Mouse (Mus musculus): ENCODE measurements at regions not wholly inside any gene's neighbourhood (a gene's known extent, or its start where the extent isn't known, plus 50 kb on each side); places are given as distances from the start of the nearest gene placed in this dataset.
"Not testable (repeated sequence)": the region's sequence is repeated elsewhere in the genome, so short reads cannot be mapped to it uniquely, and the experiment has no call there.

DNA sequence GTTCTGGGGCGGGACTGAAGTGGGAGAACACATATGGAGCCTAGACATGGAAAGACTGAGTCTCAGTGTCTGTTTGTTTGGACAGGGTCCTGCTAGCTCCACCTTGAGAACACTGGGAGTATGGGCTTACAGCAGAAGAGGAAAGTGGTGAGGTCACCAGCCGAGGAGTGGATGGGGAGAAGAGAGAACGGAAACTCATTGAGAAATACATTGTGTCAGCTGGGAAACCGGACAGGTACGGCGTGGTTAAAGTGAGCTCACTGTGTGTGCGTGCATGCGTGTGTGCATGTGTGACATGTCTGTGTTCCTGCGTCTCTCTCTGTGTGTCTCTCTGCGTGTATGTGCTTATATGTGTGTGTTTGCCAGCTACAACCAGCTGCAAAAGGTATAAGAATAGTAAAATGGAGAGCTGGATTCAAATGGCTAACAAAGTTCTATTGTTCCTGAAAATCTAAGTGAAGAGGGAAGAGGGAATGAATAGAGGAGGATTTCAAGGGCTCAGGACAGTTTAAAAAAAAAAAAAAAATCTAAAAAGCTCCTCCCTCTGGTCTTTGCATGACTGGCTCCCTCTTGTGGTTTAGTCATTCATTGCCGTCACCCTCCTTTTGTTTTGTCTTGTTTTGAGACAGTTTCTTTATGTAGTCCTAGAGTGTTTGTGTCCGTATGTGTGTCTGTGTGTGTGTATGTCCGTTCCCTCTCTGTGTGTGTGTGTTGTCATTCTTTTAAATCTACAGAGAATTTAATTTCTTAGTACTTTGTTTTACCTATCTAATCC lies 52.0 kb upstream of the Ak4 start:
- in situ Hi-C loops (cut with MseI, MboI): no loop called here

DNA sequence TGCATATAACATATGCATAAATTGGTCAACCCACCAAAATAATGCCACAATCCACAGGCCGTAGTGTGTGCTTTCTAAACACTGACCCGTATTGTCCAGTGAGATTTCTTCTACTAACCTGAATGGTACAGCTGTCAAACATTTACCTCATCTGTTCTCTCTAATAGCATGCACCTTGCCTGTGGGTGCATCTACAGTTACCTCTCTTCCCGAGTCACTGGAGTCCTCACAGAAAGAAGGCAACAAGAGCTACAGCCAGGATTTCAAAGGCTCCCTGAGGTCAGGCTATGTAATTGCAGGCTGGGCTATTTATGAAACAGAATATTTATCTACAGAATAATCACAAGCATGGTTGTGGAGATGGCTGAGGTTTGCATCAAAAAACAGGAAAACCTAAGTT lies 53.8 kb upstream of the Ak4 start:
- in situ Hi-C loops (cut with MseI, MboI): no loop called here

DNA sequence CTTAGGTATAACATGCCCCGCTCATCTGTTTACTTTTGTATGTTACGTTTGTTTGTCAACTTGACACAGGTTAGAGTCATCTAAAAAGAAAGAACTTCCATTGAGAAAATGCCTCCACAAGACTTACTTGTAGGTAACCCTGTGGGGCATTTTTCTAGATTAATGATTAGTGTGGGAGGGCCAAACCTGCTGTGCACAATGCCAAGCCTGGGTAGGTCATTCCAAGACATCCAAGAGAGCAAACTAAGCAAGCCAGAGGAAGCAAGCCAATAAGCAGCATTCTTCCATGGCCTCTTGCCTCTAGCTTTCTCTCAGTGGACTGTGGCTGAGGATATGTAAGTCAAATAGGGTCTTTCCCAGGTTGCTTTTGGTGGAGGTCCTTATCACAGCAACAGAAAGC lies 54.4 kb upstream of the Ak4 start:
- in situ Hi-C loops (cut with MseI, MboI): no loop called here

DNA sequence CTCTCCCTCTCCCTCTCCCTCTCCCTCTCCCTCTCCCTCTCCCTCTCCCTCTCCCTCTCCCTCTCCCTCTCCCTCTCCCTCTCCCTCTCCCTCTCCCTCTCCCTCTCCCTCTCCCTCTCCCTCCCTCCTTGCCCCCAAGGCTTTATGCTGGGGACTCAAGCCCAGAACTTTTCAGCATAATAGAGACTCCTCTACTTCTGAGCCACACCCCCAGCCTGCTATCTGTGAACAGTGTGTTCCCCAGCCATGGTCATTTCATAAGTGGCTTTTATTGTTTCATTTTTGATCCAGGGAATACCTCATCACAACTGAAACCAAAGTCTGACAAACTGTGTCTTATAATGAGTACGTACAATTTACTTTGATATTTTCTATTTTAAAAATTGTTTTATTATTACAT lies 55.8 kb upstream of the Ak4 start:
- in situ Hi-C loops (cut with MseI, MboI): not testable (repeated sequence)

GRCm38 (mm10) chr4:101361779-101362178 lies 57.3 kb upstream of the Ak4 start:
- in situ Hi-C loops (cut with MseI, MboI): no loop called here

GRCm38 (mm10) chr4:101360296-101360695 lies 58.8 kb upstream of the Ak4 start:
- in situ Hi-C loops (cut with MseI, MboI): no loop called here

- in situ Hi-C loops (cut with MseI, MboI): no loop called here
Observed at GRCm38 (mm10) chr4:101359119-101359518, 60.0 kb upstream of the Ak4 start.

GRCm38 (mm10) chr4:101358525-101358924 lies 60.6 kb upstream of the Ak4 start:
- in situ Hi-C loops (cut with MseI, MboI): no loop called here

DNA sequence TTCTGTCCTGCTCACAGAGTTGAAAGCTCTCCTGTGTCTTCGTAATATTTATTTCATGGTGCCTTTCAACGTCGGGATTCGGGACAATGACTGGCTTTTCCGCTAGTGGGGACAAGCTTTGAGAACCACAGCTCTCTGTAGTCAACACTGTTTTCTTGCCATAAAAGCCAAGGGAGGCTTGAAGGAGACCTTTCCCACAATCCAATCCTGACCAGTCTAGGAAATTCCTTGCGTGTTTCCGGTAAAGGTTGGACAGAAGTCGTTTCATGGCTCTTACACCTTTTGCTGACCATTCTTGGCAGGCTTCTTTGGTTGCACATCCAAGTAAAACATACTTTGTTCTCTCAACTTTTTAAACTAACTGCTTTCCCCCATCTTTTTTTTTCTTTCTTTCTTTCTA lies 61.2 kb upstream of the Ak4 start:
- in situ Hi-C loops (cut with MseI, MboI): no loop called here

DNA sequence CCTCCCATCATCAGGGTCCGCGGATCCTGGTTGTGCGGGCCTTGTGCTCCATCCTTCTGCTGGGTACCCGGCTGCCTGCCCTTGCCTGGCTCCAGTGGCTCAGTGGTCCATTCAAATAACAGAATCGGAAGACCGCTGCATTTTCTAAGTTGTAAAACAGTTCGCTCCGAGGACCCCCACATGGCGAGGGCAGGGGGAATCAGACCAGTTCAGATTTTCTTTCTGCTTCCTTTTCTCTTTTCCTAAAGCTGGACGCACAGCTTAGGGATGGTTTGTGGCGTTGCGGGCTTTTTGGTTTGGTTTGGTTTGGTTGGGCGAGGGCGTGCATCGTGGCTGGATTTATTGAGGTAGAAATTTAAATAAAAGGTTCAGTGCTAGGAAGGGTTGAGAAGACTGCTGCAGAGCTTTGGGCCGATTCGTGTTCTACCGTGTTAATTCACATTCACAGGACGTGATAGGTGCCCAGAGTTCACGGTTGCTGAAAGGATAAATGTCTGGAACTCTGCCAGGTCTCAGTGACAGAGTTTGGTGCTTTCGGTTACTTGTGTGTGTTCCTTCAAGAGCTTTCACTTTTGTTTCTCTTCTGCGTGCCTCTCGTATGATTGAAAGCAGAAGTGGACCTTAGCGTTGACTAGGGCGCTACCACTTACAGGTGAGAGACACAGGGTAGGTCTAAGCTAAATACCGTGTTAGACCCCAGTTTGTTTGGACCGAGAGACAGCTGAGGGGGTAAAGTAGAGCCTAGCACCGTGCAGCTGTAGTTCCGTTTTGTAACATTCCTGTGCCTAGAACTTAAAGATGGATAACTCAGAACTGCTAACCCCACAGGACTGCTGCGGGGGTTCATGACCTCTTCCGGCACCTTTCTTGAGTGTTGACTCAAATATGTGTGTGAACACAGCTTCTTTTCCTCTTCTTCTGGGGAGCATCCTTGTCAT lies 61.9 kb upstream of the Ak4 start:
- in situ Hi-C loops (cut with MseI, MboI): no loop called here

DNA sequence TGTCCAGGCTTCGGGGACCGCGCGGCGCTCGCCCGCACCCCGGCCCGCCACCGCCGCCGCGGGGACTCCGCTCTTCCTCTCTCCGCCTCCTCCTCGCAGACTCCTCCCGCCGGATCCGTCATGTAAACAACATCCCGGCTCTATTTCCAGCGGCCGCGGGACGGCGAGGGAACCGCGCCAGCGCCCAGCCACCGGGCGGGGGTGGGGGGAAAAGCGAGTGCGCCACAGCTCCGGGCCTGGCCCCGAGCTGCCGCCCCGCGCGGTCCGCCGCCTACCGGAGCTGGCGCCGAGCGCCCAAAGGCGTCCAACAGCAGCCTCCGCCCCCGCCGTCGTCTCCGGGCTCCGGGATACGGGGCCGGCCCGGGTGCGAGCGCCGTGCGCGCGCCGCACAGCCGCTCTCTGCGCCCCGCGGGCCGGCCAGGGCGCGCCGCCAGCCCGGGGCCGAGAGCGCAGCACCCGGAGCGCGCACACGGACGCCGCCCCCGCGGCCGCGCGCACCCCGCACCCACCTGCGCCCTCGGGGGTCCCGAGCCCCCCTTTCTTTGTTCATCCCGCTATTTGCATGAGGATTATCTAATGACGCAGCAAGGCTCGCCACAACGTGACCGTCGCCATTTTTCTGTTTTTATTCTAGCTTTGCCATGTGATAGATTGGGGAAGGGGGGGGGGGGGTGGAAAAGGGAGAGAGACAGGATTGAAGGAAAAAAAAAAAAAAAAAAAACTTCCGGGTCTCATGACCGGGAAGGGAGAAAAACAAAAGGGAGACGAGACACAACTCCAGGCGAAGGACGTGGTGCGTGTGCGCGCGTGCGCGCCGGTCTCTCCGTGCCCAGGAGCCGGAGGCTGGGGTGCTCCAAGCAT lies 62.8 kb upstream of the Ak4 start:
- in situ Hi-C loops (cut with MseI, MboI): no loop called here

DNA sequence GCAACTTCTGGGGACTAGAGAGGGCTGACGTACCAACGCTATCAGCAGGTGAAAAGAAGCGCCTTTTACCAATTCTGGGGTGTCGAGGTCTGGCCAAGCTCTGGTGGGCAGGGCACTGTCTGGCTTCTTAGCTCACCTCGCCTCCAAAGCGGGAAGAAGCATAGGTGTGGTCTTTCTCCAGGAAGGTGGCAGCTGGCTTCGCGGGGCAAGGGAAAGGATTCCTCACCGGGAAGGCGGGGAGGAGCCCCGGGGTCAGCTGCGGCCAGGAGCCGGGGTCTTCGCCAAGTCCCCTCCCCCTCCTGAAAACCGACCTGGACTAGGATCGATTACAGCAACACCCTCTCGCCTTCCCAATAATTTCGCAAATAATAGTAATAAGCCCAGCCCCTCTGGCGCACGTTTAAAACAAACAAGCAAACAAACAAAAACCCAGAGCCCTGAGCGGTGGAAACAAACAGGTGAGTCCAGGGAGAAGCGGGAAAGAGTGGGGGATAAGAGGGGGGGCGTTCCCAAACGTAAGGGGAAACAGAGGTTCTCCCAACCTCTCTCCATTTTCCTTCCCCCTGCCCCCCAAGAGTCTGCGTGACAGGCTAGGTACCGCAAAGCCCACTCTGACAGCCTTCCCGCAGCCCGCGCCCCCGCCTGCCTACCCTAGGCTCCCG lies 63.5 kb upstream of the Ak4 start:
- in situ Hi-C loops (cut with MseI, MboI): no loop called here

GRCm38 (mm10) chr4:101354951-101355350 lies 64.1 kb upstream of the Ak4 start:
- in situ Hi-C loops (cut with MseI, MboI): no loop called here

GRCm38 (mm10) chr4:101354086-101354855 lies 64.8 kb upstream of the Ak4 start:
- in situ Hi-C loops (cut with MseI, MboI): no loop called here

DNA sequence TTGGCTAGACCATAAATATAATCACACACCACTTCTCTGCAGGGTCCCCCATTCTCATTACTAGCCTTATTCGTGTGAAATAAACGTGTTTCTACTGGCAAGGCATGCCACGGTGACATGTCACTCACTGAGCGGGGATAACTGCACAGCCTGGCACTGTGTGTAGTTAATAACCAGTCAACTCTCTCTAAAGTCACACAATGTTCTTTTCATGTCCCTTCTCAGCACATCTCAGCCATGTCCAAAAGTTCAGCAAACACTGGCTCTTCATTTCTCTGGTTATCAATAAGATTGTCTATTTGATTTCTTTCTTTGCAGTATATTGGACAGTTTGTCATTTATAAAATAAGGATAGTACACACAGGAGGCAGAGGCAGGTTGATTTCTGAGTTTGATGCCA lies 66.9 kb upstream of the Ak4 start:
- in situ Hi-C loops (cut with MseI, MboI): no loop called here

DNA sequence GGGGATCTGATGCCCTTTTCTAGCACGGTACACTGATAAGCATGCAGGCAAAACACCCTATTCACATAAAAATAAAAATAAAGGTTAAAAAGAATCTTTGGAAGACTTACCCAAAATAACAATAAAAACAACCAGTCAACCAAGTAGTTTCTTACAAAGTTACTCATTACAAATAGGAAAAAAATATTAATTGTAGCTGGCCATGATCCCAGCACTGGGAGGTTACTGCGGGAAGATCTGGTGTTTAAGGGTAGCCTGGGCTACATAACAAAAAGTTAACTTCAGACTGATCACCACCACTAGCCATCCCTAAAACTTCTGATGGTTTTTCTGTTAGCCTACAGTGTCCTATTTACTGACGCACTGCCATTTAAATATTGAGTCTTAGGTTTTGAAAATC lies 67.4 kb upstream of the Ak4 start:
- in situ Hi-C loops (cut with MseI, MboI): no loop called here

DNA sequence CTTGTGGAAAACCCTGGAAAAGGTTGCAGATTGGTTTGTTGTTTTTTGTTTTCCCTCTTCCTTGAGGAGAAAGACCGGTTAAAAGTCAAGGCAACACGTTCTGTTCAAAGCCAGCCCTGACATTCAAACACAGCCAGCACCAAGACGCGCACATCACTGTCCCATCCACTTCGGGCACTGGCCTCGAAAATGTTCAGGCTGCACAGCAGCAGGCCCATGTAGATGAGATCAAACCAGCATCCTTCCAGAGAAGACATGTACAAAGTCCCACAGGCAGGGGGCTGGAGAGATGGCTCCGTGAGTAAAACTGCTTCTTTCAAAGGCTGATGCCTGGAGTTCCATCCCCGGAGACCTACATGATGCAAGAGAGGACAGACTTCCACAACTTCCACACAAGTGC lies 68.4 kb upstream of the Ak4 start:
- in situ Hi-C loops (cut with MseI, MboI): no loop called here

DNA sequence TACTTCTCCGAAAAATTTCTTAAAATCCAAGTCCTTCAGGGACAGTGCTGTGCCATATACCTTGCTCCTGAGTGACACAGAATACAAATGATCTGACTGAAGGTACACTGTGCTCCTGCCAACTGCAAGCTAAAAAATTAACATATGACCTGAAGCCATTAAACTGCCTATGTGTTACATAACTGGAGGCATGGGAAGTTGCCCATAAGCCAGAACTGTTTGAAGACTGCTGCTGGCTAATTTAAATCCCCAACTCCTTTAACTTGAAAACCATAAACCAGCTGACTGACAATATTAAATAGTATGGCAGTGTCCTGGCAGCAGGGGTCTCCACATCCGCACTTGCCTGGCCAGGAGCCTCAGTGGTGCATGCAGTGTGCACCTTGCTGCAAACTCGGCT lies 68.9 kb upstream of the Ak4 start:
- in situ Hi-C loops (cut with MseI, MboI): no loop called here

DNA sequence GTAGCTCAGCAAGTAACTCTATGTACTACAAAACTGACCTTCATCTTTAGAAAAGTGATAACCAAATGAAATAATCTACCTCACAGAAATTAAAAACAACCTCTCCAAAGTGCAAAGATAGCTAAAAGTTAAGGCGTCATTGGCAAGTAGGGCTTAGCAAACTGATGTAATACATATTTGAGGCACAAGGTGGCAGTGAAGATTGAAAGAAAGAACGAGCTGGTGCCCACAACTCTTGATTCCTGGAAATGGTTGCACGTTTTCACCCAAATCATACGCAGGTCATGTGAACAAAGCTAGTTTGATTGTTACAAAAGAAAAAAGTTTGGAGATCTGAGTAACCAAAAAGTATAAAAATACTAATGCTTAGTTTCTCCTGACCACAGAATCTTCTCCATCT lies 69.7 kb upstream of the Ak4 start:
- in situ Hi-C loops (cut with MseI, MboI): no loop called here

DNA sequence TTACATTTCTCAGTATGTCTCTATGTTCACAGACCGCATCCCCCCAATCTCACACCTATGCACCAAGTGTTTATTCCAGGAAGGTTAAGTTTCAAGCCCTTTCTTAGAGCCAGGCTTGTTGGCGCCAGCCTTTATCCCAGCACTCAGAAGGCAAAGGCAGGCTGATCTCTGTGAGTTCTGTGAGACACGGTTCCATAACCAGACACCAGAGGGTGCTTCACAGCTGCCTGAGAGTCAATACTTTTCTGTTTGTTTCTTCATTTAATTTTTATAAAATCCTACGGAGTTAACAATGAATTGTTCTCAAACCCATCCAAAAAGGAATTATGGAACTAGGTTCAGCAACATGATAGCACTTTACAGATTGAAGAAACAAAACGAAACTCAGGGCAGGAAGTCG lies 71.8 kb upstream of the Ak4 start:
- in situ Hi-C loops (cut with MseI, MboI): no loop called here
